Mouse (Mus musculus) hindbrain, embryonic 16.5 days (tissue): ENCODE measurements around the gene Hspa2. TPM values are rescaled to one million over a fixed set of nuclear protein-coding genes. Genes with fewer than 3 reads are reported as not detected.

Source experiments
- ATAC-seq: fragments of 200-750 bp; cut with Nextera tagmentation; 2 replicates; pipeline ENCODE4 v1.8.0; 2017; ENCODE audit warnings: moderate TSS enrichment, moderate library complexity
- H3K27ac ChIP-seq: fragments of 300-500 bp; sonication (generic); 2 replicates; pipeline ENCODE4 v1.5.1; 2014; ENCODE audit warnings: low read depth, mild to moderate bottlenecking, control low read depth, low read length, moderate library complexity
- H3K27me3 ChIP-seq: fragments of 300-500 bp; sonication (generic); replicated peaks from 2 replicates; pipeline ENCODE4 v1.6.1; 2014; ENCODE audit warnings: low read length; ENCODE audit not compliant: control insufficient read depth, insufficient read depth
- H3K36me3 ChIP-seq: fragments of 300-500 bp; sonication (generic); 2 replicates; pipeline ENCODE4 v1.6.1; 2014; ENCODE audit warnings: mild to moderate bottlenecking, low read length, moderate library complexity, mixed read lengths; ENCODE audit not compliant: control insufficient read depth, insufficient read depth
- H3K4me1 ChIP-seq: fragments of 300-500 bp; sonication (generic); 2 replicates; pipeline ENCODE4 v1.6.1; 2014; ENCODE audit warnings: low read depth, low read length; ENCODE audit not compliant: control insufficient read depth, insufficient read depth
- H3K4me2 ChIP-seq: fragments of 300-500 bp; sonication (generic); 2 replicates; pipeline ENCODE4 v1.6.1; 2014; ENCODE audit warnings: mild to moderate bottlenecking, low read length, control low read depth, moderate library complexity
- H3K4me3 ChIP-seq: fragments of 300-500 bp; sonication (generic); 2 replicates; pipeline ENCODE4 v1.5.1; 2014; ENCODE audit warnings: mild to moderate bottlenecking, low read length, control low read depth, moderate library complexity
- H3K9ac ChIP-seq: fragments of 300-500 bp; sonication (generic); 2 replicates; pipeline ENCODE4 v1.6.1; 2014; ENCODE audit warnings: low read depth, mild to moderate bottlenecking, control low read depth, low read length, moderate library complexity
- H3K9me3 ChIP-seq: fragments of 300-500 bp; sonication (generic); 2 replicates; pipeline ENCODE4 v1.6.1; 2014; ENCODE audit warnings: mild to moderate bottlenecking, low read length, moderate library complexity; ENCODE audit not compliant: control insufficient read depth
- whole genome bisulfite sequencing: fragments of 180-500 bp; shearing (Covaris S2); extraction: QIAGEN DNeasy Blood & Tissue Kit; methylation state at CpG from one replicate; pipeline ENCODE4 v1.1.7; 2014; 5-methylcytosine and 5-hydroxymethylcytosine counted together
- polyA plus RNA-seq: library from polyadenylated mRNA; unstranded; fragments of >200 nt; fragmentation: Nextera tagmentation; extraction: Ambion mirVana; gene quantifications from 2 replicates; pipeline ENCODE4 v1.2.1, GENCODE M21; 2015

Gene Hspa2
- polyA plus RNA-seq, 1 experiment from 2014 or later = 10.2 TPM

DNA sequence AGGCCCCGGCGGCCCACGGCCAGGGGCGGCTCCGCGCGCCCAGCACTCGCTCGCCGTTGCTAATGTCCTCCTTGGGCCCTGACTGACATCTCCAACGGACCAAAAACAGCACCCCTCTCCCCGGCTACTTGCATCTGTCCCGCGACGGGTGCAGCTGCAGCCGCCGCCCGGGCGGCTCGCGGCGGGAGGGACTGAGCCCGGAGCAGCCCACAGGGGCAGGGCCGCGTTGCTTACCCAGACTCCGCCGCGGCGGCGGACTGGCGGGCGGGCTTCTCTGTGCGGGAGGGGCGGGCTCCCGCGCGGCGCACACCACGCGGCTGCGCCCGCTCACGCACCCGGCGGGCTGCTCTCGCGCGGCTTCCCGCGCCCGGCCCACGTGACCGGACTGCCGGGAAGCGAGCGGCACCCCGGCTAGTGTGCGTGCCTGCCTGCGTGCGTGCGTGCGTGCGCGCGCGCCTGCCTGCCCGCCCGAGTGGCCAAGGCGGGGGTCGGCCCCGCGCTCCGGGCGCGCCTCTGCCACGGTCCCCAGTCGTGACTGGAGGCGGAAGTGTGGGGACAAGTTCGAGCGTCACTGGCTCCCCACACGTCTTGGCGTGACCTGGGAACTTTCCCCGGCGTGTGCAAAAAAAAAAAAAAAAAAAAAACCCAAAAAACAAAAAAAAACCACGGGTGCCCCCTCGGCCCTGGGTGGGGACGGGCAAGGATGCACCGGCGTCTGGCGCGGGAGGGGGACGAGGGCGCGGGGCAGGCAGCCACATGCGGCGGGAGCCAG lies 34.6 kb upstream of the Hspa2 start, which contains the start of gene Zbtb25:
Gene Zbtb25, minus strand, starts transcription at position 397 of the 772 bp plus-strand sequence.
- Histone ChIP-seq H3K27ac (peak within 1 kb of the TSS; percentile 99), H3K9me3 (no peaks in the 10 kb centered on the region), H3K36me3 (no peaks in the 10 kb centered on the region), H3K9ac (peak within 1 kb of the TSS; percentile 100), H3K4me1 (peaks cover 27% of the 10 kb centered on the region), H3K27me3 (no peaks in the 10 kb centered on the region), H3K4me3 (peak within 1 kb of the TSS; percentile 97), H3K4me2 (peak within 1 kb of the TSS; percentile 88)
- peak; percentile 95 for ATAC-seq
- WGBS = under 1% methylated on average over 85 of the region's 96 CpGs

DNA sequence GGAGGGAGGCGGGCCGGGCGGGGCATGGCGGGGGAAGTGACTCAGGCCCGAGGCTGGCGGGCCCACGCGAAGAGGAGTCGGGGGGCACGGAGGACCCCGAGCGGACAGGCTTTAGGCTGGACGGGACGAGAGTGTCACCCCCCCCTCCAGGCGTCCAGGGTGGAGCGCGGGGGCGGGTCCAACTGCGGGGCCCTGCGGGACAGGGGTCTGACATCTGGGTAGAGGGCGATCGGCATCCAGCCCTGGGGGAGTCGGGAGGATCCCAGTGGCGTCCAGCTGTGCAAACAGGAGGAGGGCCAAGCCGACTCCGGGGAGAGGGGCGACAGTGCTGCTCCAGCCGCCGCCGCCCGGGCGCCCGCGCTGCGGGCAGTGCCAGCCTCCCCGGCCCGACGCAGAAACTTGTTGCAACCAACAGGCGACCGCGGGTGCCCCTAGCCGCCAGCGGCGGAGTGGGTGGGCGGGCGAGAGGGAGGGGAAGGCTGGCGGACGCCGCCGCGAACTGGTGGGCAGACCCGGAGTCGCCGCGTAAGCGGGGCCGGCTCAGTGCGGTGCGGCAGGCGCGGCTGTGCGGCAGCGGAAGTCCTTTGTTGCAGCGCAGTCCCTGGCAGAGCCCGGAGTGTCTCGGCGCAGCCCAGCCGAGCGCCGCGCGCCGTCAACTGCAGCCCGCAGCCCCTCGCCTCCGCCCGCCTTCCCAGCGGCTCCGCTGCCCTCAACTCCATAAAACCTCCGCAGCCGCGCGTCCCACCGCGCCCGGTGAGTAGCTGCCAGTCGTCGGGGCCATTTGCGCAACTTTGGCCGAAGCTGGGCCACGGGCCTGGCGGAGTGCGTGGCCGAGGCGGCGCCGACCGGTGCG lies 33.8 kb upstream of the Hspa2 start, which contains the start of gene Zbtb1:
Gene Zbtb1, plus strand, starts transcription at position 289 of the 853 bp plus-strand sequence.
- ATAC-seq = peak; percentile 52
- under 1% methylated on average over 84 of the region's 99 CpGs for WGBS

DNA sequence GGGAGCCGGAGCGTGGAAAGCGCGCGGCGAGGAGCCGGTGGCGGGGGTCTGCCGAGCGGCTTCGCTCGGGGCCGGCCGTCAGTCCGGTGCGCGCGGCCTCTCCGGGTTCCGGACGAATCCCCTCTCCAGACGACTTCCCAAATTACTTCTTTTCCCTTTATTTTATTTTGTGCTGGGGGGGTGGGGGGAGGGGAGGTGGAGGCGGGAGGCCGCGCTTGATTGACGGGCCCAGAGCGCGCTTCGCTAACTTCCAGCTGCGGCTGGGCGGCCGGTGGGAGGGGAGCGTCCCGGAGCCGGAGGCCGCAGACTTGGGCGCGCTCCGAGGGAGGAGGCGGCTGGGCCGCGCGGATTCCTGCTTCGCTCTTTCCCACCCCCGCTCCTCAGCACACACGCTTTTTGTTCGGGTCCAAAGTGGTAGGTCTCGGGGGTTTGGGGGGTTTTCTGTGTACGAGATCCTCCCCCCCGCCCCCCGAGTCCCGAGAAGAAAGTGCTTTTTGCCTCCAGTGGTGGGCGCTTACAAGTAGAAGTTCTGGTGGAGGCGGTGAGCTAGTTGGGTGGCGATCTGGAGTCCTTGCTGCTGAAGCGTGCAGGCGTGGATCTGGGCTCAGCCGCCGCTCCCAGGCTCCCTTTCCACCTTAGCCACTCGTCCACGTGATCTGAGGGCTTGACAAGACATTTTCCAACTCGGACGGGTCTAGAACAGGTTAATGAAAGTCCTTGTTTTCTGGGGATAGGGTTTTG lies 33.0 kb upstream of the Hspa2 start:
- under 1% methylated on average over 60 of the region's 63 CpGs for WGBS

More for the DNA sequence above, 33.8 kb upstream of the Hspa2 start, which contains the start of gene Zbtb1:
- Histone ChIP-seq H3K9ac (peak within 1 kb of the TSS; percentile 100), H3K9me3 (no peaks in the 10 kb centered on the region), H3K27me3 (no peaks in the 10 kb centered on the region), H3K36me3 (no peaks in the 10 kb centered on the region), H3K27ac (peak within 1 kb of the TSS; percentile 99), H3K4me3 (peak within 1 kb of the TSS; percentile 97), H3K4me1 (peaks cover 27% of the 10 kb centered on the region), H3K4me2 (peak within 1 kb of the TSS; percentile 88)

DNA sequence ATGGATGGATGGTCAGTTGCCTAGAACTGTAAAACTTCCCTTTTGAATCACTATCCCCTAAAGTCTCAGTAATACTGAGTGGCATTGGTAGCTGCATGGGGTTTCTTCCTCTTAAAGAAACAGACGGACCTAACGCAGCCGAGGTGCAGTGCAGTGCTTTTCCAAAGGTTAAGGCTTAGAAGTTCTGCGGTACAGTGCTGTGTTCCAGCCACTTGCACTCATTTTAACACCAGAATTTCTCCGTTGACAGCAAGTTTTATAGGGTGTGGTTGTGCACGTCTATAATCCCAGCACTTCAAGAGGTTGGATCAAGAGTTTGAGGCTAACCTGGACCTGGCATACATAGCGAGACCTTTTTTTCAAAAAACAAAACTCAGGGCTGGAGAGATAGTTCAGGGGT lies 31.9 kb upstream of the Hspa2 start:
- Histone ChIP-seq H3K4me3 (peak overlapping the region; percentile 97), H3K9me3 (no peaks in the 10 kb centered on the region), H3K4me1 (peaks cover 25% of the 10 kb centered on the region), H3K27me3 (no peaks in the 10 kb centered on the region), H3K27ac (no peak overlapping the region), H3K36me3 (no peaks in the 10 kb centered on the region), H3K9ac (no peak overlapping the region), H3K4me2 (peak overlapping the region; percentile 88)
- no peak for ATAC-seq
- WGBS = 47% methylated on average over 7 of the region's 7 CpGs

More for the DNA sequence above, 33.0 kb upstream of the Hspa2 start:
- H3K4me1 ChIP-seq = peaks cover 27% of the 10 kb centered on the region
- H3K9ac ChIP-seq = peak overlapping the region; percentile 100
- H3K27ac ChIP-seq = peak overlapping the region; percentile 99
- no peaks in the 10 kb centered on the region for H3K36me3 ChIP-seq
- H3K4me3 ChIP-seq = peak overlapping the region; percentile 97
- peak overlapping the region; percentile 88 for H3K4me2 ChIP-seq
- H3K27me3 ChIP-seq = no peaks in the 10 kb centered on the region
- no peaks in the 10 kb centered on the region for H3K9me3 ChIP-seq
- ATAC-seq = peak; percentile 21; the same call in 1 of the 2 replicates

DNA sequence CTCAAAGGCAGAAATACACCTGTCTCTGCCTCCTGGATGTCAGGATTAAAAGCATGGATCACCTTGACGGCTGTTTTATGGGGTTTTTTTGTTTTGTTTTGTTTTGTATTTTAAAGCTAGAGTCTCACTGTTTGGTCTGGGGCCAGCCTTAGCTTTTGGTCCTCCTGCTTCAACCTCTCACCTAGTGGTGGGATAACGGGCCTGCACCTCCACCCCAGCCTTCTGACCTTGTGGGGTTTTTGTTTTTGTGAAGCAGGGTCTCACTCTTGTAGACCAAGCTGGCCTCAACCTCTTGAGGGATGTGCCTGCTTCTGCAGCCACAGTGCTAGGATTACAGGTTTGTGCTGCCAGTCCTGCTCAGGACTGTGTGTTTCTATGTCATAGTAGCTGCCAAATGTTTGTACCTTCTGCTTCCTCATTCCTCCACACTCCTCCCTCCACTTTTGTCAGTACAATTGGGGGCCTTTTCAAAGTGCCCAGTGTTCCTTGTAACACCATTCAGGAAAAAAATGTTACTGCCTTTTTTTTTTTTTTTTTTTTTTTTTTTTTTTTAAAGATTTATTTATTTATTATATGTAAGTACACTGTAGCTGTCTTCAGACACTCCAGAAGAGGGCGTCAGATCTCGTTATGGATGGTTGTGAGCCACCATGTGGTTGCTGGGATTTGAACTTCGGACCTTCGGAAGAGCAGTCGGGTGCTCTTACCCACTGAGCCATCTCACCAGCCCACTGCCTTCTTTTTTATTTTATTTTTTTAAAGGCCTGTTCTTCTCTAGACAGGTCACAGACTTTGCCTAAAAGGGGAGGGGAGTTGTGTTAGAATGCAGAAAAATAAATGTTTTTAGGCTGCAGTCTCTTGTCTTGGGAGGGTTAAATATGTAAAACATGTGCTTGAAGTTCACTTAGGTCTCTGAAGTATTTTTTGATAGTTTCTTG lies 30.8 kb upstream of the Hspa2 start:
- no peak overlapping the region for H3K4me2 ChIP-seq
- WGBS = 82% methylated on average over 5 of the region's 7 CpGs
- H3K27ac ChIP-seq = no peak overlapping the region
- no peaks in the 10 kb centered on the region for H3K27me3 ChIP-seq
- H3K4me3 ChIP-seq = no peak overlapping the region
- peaks cover 14% of the 10 kb centered on the region for H3K4me1 ChIP-seq
- H3K9ac ChIP-seq = no peak overlapping the region
- no peaks in the 10 kb centered on the region for H3K36me3 ChIP-seq
- no peaks in the 10 kb centered on the region for H3K9me3 ChIP-seq
- ATAC-seq = no peak

DNA sequence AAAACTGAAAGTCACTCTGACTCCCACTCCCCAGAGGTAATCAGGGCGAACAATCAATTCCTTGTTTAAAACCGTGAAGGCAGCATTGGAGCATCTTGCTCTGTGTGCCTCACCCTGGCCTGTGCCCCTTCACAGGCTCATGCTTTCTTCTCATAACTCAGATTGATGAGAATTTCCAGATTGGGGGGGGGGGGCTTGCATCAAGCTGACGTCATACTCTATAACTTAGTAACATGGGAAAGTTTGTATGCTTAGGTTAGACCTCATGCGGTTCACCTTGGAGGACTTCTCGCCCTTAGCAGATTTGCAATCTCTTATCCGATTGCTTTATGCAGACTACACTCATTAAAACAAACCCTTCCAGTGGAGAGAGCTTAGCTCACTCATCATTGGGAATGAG lies 30.0 kb upstream of the Hspa2 start:
- WGBS = 55% methylated on average over 6 of the region's 6 CpGs
- H3K9me3 ChIP-seq = no peaks in the 10 kb centered on the region
- H3K4me1 ChIP-seq = peaks cover 9% of the 10 kb centered on the region
- no peak overlapping the region for H3K27ac ChIP-seq
- H3K27me3 ChIP-seq = no peaks in the 10 kb centered on the region
- no peak overlapping the region for H3K4me2 ChIP-seq
- ATAC-seq = no peak
- H3K36me3 ChIP-seq = no peaks in the 10 kb centered on the region
- H3K9ac ChIP-seq = no peak overlapping the region
- no peak overlapping the region for H3K4me3 ChIP-seq

DNA sequence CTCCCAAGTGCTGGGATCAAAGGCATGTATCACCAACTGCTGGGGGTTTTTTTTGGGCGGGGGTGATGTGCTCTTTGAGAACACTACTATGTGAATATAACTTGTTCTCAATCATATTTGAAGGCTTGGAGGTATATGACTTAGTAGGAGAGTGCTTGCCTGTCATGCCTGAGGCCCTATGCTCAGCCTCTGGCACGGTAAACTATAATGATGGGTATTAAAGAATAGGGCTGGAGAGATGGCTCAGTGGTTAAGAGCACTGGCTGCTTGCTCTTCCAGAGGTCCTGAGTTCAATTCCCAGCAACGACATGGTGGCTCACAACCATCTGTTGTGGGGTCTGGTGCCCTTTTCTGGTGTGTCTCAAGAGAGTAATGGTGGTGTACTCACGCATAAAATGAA lies 29.1 kb upstream of the Hspa2 start:
- Histone ChIP-seq H3K4me2 (no peak overlapping the region), H3K27me3 (no peaks in the 10 kb centered on the region), H3K36me3 (no peaks in the 10 kb centered on the region), H3K4me1 (peaks cover 9% of the 10 kb centered on the region), H3K9ac (no peak overlapping the region), H3K4me3 (no peak overlapping the region), H3K9me3 (no peaks in the 10 kb centered on the region), H3K27ac (no peak overlapping the region)
- WGBS = 78% methylated on average over 4 of the region's 4 CpGs
- no peak for ATAC-seq

DNA sequence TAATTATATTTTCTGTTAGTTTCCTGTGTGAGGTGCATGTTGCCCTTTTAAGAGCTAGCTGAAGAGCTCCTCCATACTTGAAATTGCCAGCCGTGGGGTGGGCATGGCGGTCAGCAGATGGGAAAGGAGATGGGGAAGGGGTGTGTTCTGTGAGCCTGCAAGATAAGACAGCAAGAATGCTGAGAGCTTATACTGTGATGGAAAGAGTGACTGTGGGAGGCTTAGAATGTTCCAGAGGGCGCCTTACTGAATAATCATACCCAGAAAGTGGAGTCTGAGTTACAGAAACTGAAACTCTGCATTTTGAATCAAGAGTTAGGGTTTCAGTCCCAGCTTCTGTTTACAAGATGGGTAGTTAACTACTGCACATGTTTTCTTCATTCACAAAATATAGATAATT lies 28.5 kb upstream of the Hspa2 start:
- 92% methylated on average over 3 of the region's 3 CpGs for WGBS
- Histone ChIP-seq H3K9ac (no peak overlapping the region), H3K27ac (no peak overlapping the region), H3K27me3 (no peaks in the 10 kb centered on the region), H3K36me3 (no peaks in the 10 kb centered on the region), H3K4me1 (peaks cover 9% of the 10 kb centered on the region), H3K9me3 (no peaks in the 10 kb centered on the region), H3K4me3 (no peak overlapping the region), H3K4me2 (no peak overlapping the region)
- no peak for ATAC-seq
